Mouse (Mus musculus) forebrain, embryonic 15.5 days (tissue): ENCODE measurements around the gene Adh1. TPM values are rescaled to one million over a fixed set of nuclear protein-coding genes. Genes with fewer than 3 reads are reported as not detected.

Experiments used
- ATAC-seq: fragments of 200-750 bp; cut with Nextera tagmentation; replicated peaks from 2 replicates; pipeline ENCODE4 v1.8.0; 2017; ENCODE audit warnings: mild to moderate bottlenecking, moderate TSS enrichment, moderate library complexity
- H3K27ac ChIP-seq: fragments of 300-500 bp; sonication (generic); replicated peaks from 2 replicates; pipeline ENCODE4 v1.5.1; 2015; ENCODE audit warnings: mild to moderate bottlenecking, inconsistent platforms
- H3K27me3 ChIP-seq: fragments of 300-500 bp; sonication (generic); 2 replicates; pipeline ENCODE4 v1.6.1; 2015; ENCODE audit warnings: inconsistent platforms
- H3K36me3 ChIP-seq: fragments of 300-500 bp; sonication (generic); 2 replicates; pipeline ENCODE4 v1.6.1; 2015; ENCODE audit warnings: mild to moderate bottlenecking, inconsistent platforms
- H3K4me1 ChIP-seq: fragments of 300-500 bp; sonication (generic); 2 replicates; pipeline ENCODE4 v1.6.1; 2015; ENCODE audit warnings: inconsistent platforms
- H3K4me2 ChIP-seq: fragments of 300-500 bp; sonication (generic); replicated peaks from 2 replicates; pipeline ENCODE4 v1.6.1; 2015; ENCODE audit warnings: mild to moderate bottlenecking, inconsistent platforms
- H3K4me3 ChIP-seq: fragments of 300-500 bp; sonication (generic); 2 replicates; pipeline ENCODE4 v1.5.1; 2015; ENCODE audit warnings: mild to moderate bottlenecking, inconsistent platforms
- H3K9ac ChIP-seq: fragments of 300-500 bp; sonication (generic); replicated peaks from 2 replicates; pipeline ENCODE4 v1.6.1; 2015; ENCODE audit warnings: mild to moderate bottlenecking, inconsistent platforms
- H3K9me3 ChIP-seq: fragments of 300-500 bp; sonication (generic); 2 replicates; pipeline ENCODE4 v1.6.1; 2016; ENCODE audit warnings: inconsistent platforms
- WGBS: fragments of 180-500 bp; shearing (Covaris S2); methylation state at CpG from one replicate; pipeline ENCODE4 v1.1.7; 2015; ENCODE audit warnings: mixed read lengths; 5-methylcytosine and 5-hydroxymethylcytosine counted together
- polyA plus RNA-seq: library from polyadenylated mRNA; unstranded; fragments of >200 nt; fragmentation: Nextera tagmentation; extraction: Ambion mirVana; gene quantifications from 2 replicates; pipeline ENCODE4 v1.2.1, GENCODE M21; 2015

Adh1 gene
- polyA plus RNA-seq, 1 experiment from 2014 or later = 0.57 TPM

DNA sequence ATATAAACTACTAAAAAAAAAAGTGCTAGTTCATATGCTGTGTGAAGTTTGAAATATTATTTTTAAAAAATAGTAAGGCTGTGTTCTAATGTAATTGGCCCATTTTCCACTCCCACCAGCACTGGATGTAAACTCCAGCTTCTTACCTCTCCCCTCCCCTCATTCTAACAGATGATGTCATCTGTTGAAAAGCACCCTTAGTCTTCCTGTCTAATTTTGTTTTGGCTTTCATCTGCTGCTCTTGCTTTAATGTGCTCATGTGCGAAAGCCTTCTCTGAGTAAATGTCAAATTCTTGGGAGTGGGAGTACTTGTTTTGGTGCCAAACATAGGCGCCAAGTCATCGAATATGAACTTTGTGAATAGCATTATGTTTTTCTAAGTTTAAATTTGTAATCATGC, 3.9 kb downstream of the Adh1 start:
- Histone ChIP-seq H3K4me2 (no peak overlapping the region), H3K9ac (no peak overlapping the region), H3K27me3 (no peaks in the 10 kb centered on the region), H3K4me1 (no peaks in the 10 kb centered on the region), H3K27ac (no peak overlapping the region), H3K4me3 (no peak overlapping the region), H3K36me3 (no peaks in the 10 kb centered on the region), H3K9me3 (no peaks in the 10 kb centered on the region)
- peak; percentile 58 for ATAC-seq
- 52% methylated on average over 3 of the region's 3 CpGs for WGBS

DNA sequence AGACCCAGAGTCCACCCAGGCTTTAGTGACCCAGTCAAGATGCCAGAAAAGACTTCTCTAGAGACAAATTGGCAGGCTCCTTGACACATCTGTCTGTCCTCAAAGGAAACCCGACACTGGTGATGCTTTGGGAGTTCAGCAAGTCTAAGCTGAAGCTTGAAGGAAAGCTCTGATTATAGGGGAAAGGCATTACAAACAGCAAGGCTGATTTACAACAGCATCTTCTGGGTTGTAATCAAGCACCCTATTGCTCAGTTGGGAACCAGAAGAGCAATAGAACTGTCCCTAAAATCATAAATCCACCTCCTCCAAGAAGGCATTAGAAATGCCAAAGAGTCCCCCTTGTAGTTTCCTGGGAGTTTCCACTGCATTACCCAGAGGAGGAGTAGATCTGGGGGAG, 9.7 kb downstream of the Adh1 start:
- no peak overlapping the region for H3K4me3 ChIP-seq
- no peak overlapping the region for H3K27ac ChIP-seq
- no peaks in the 10 kb centered on the region for H3K27me3 ChIP-seq
- no peak for ATAC-seq
- WGBS = 41% methylated on average over 1 of the region's 1 CpGs
- H3K4me1 ChIP-seq = no peaks in the 10 kb centered on the region
- no peaks in the 10 kb centered on the region for H3K9me3 ChIP-seq
- no peak overlapping the region for H3K4me2 ChIP-seq
- no peaks in the 10 kb centered on the region for H3K36me3 ChIP-seq
- no peak overlapping the region for H3K9ac ChIP-seq

DNA sequence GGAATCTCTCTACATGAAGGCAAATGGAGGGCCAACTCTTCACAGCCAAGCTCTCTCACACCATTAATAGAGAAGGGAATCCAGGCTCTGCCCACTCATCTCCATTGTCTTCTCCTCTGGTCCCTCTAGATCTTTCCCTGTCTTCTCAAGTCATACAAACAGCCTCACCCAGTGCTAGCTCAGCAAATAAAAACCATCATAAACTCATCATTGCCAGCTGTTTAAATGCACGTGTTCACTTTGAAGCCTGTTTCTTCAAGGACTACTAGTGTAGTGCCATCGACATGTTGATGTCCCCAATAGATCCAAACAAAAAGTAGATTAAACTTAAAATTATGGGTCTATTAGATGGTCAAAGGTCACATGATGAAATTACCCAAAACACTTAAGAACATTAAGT, 10.5 kb downstream of the Adh1 start:
- Histone ChIP-seq H3K4me3 (no peak overlapping the region), H3K4me2 (no peak overlapping the region), H3K9ac (no peak overlapping the region), H3K4me1 (no peaks in the 10 kb centered on the region), H3K36me3 (no peaks in the 10 kb centered on the region), H3K9me3 (no peaks in the 10 kb centered on the region), H3K27ac (no peak overlapping the region), H3K27me3 (no peaks in the 10 kb centered on the region)
- WGBS = 94% methylated on average over 2 of the region's 2 CpGs
- no peak for ATAC-seq

DNA sequence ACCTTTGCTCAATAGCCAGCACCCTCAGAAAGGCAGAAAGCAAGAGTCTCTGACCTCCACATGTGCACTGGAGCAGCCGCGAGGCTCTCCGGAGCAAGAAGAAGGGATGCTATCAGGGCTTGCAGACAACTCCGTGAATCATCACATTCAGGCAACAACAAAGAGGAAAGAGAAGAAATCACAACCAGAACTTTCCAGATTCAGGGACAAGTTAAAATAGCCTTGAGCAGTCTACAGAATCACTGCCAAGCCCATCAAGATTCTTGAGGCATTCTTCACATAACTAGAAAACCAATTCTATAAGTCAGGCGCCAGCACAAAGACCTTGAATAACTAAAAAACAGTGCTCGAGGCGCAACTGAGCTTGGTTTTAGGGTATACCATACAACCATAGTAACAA, 12.3 kb downstream of the Adh1 start:
- H3K4me3 ChIP-seq = no peak overlapping the region
- no peaks in the 10 kb centered on the region for H3K36me3 ChIP-seq
- H3K9ac ChIP-seq = no peak overlapping the region
- no peaks in the 10 kb centered on the region for H3K9me3 ChIP-seq
- WGBS = 93% methylated on average over 7 of the region's 7 CpGs
- no peak for ATAC-seq
- no peaks in the 10 kb centered on the region for H3K27me3 ChIP-seq
- H3K27ac ChIP-seq = no peak overlapping the region
- H3K4me2 ChIP-seq = no peak overlapping the region
- H3K4me1 ChIP-seq = no peaks in the 10 kb centered on the region

DNA sequence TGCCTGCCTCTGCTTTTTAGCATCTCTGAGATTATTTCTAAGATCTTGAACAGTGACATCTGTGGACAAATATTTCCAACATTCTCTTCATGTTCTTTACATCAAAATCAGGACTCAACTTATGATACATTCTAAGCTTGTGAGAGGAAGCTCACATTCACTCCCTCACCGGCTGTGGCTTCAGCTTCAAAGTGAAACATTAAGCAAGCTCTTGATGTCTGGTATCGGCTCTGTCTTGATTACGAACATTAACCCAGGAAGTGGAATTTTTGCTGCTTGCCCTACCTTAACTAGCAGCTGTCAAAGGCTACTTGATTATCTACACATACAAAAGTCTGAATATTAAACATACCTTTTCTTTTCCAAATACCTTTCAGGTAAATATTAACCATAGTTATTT, 14.3 kb downstream of the Adh1 start:
- Histone ChIP-seq H3K27me3 (no peaks in the 10 kb centered on the region), H3K36me3 (no peaks in the 10 kb centered on the region), H3K4me1 (no peaks in the 10 kb centered on the region), H3K9me3 (no peaks in the 10 kb centered on the region), H3K27ac (no peak overlapping the region), H3K4me3 (no peak overlapping the region), H3K4me2 (no peak overlapping the region), H3K9ac (no peak overlapping the region)
- ATAC-seq = no peak
- WGBS = 91% methylated on average over 3 of the region's 3 CpGs

DNA sequence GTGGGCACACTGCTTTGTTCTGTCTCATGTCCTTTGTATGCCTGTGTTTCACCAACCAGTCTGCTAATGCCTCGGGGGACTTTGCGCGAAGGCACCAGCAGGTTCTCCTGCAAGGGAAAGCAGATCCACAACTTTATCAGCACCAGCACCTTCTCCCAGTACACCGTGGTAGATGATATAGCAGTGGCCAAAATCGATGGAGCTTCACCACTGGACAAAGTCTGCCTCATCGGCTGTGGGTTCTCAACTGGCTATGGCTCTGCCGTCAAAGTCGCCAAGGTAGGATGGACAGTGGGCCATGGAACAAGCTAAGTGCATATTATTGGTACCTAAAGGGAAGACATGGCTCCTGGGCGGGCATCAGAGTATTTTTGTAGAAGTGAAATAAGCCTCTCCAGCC, 21.8 kb downstream of the Adh1 start:
- Histone ChIP-seq H3K9me3 (no peaks in the 10 kb centered on the region), H3K4me3 (no peak overlapping the region), H3K4me1 (no peaks in the 10 kb centered on the region), H3K27me3 (no peaks in the 10 kb centered on the region), H3K27ac (no peak overlapping the region), H3K4me2 (no peak overlapping the region), H3K9ac (no peak overlapping the region), H3K36me3 (no peaks in the 10 kb centered on the region)
- ATAC-seq = no peak
- WGBS = 71% methylated on average over 9 of the region's 9 CpGs

DNA sequence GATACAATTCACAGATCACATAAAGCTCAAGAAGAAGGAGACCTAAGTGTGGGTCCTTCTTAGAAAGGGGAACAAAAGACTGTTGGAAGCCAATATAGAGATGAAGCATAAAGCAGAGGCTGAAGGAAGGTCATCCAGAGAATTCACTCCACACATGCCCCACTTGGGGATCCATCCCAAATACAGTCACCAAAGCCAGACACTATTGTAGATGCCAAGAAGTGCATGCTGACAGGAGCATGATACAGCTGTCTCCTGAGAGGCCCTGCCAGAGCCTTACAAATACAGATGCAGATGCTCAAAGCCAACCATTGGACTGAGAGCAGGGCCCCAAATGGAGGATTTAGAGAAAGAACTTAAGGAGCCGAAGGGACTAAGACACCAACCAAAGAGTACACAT, 23.0 kb downstream of the Adh1 start:
- Histone ChIP-seq H3K9me3 (no peaks in the 10 kb centered on the region), H3K27me3 (no peaks in the 10 kb centered on the region), H3K9ac (no peak overlapping the region), H3K4me3 (no peak overlapping the region), H3K27ac (no peak overlapping the region), H3K4me1 (no peaks in the 10 kb centered on the region), H3K4me2 (no peak overlapping the region), H3K36me3 (no peaks in the 10 kb centered on the region)
- WGBS = 100% methylated on average over 1 of the region's 1 CpGs
- no peak for ATAC-seq

DNA sequence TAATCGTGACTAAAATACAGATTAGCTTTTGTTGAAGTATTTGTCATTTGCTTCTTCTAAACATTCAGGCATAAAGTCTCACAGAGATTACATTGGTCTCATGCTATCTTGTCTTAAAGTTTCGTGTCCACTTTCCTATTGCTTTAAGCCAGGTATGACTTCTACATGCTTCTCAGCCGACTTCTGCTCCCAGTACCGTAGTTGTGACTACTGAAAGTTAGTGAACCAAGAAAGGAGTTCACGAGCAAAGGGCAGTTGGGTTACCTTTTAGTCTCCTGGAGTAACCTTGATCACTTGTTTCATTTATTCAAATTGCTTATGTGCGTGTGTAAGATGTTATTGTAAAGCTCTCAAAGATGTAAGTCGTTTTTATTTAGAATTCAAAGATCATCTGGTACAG, 25.2 kb downstream of the Adh1 start:
- 83% methylated on average over 7 of the region's 7 CpGs for WGBS
- no peaks in the 10 kb centered on the region for H3K36me3 ChIP-seq
- H3K27ac ChIP-seq = no peak overlapping the region
- no peaks in the 10 kb centered on the region for H3K4me1 ChIP-seq
- no peak overlapping the region for H3K9ac ChIP-seq
- H3K4me3 ChIP-seq = no peak overlapping the region
- H3K4me2 ChIP-seq = no peak overlapping the region
- H3K9me3 ChIP-seq = no peaks in the 10 kb centered on the region
- ATAC-seq = no peak
- no peaks in the 10 kb centered on the region for H3K27me3 ChIP-seq

DNA sequence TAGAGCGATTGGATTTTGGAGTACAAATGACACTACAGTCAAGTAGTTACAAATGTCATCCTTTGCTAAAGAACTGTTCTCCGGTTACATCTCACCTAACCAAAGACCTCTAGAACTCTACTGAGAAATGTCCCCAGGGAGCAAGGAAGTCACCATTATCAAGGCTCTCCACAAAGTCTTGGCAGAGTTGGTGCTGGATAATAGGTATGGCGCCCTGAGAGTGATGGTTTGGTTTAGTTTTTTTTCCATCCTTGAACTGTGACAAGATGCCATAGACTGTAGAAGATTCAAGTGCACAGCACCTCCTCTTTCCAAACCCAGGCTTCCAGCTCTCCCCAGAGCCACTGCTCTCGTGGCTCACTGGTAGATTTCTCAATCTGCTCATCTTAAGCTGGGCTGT, 26.9 kb downstream of the Adh1 start:
- Histone ChIP-seq H3K4me1 (no peaks in the 10 kb centered on the region), H3K36me3 (no peaks in the 10 kb centered on the region), H3K9ac (no peak overlapping the region), H3K4me3 (no peak overlapping the region), H3K27ac (no peak overlapping the region), H3K27me3 (no peaks in the 10 kb centered on the region), H3K9me3 (no peaks in the 10 kb centered on the region), H3K4me2 (no peak overlapping the region)
- 83% methylated on average over 4 of the region's 4 CpGs for WGBS
- ATAC-seq = no peak

DNA sequence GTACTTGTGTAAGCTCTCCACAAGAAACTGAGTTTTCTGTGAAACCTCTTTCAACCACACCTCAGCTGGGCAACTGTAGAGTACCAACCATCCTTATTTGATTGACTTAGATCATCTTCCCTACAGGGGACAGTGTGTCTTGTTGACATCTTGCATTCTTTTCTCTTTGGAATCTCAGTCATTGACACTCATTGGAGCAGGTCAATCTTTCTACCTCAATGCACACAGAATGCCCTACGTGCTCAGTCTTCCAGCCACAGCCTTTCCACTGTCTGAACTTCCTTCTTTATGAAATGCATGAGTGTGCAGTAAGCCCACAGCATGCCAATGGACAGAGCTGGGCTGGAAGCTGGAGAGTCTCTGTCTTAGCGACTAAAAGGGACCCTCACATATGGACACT, 29.9 kb downstream of the Adh1 start:
- Histone ChIP-seq H3K9me3 (no peaks in the 10 kb centered on the region), H3K36me3 (no peaks in the 10 kb centered on the region), H3K4me3 (no peak overlapping the region), H3K27me3 (no peaks in the 10 kb centered on the region), H3K4me2 (no peak overlapping the region), H3K4me1 (no peaks in the 10 kb centered on the region), H3K9ac (no peak overlapping the region), H3K27ac (no peak overlapping the region)
- WGBS = 70% methylated on average over 2 of the region's 2 CpGs
- no peak for ATAC-seq

DNA sequence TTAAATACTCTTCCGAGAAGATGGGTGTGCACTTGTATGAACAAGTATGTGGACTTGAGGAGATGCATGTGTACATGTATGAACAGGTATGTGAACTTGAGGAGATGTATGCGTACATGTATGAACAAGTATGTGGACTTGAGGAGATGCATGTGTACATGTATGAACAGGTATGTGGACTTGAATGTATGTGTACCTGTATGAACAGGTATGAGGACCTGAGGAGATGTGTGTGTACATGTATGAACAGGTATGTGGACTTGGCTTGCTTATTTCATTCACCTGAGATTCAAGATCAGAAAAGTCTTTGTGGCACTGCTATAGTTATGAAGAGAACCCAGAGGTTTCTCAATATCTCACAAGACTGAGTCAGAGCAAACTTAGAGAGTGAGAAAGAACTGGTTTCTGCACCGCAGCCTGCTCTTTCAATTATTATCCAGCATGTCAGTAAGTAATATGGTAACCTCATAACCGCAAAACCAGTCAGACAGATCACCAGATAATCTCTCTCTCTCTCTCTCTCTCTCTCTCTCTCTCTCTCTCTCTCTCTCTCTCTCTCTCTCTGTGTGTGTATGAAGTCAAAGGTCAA, 30.8 kb downstream of the Adh1 start:
- H3K4me1 ChIP-seq = no peaks in the 10 kb centered on the region
- no peak overlapping the region for H3K9ac ChIP-seq
- H3K27ac ChIP-seq = no peak overlapping the region
- ATAC-seq = no peak
- 88% methylated on average over 4 of the region's 4 CpGs for WGBS
- H3K36me3 ChIP-seq = no peaks in the 10 kb centered on the region
- no peak overlapping the region for H3K4me3 ChIP-seq
- H3K27me3 ChIP-seq = no peaks in the 10 kb centered on the region
- no peak overlapping the region for H3K4me2 ChIP-seq
- H3K9me3 ChIP-seq = no peaks in the 10 kb centered on the region

DNA sequence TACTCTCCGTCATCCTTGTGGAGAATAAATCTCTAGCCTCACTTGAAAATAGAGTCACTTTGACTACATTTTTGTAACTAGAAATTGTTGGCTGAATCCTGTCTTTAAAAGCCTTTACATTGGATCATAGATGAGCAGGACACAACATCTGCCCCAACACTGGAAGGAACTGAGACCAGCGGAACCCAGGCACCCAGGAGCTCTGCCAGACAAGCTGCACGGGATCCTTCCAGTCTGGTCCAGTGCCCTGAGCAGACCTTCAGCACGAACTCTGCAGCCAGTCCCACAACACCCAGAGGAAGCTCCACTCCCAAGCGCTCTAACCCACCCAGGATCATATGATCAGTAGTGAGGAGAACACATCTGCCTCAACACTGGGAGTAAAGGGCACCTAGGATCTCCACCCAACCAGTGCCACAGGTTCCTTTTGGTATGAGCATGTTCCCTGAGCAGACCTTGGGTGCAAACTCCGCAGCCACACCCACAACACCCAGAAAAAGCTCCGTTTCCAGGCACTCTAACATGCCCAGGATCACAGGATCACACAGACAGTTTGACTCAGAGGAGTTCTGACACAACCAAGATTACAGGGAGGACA, 32.6 kb downstream of the Adh1 start:
- Histone ChIP-seq H3K4me2 (no peak overlapping the region), H3K27me3 (no peaks in the 10 kb centered on the region), H3K9ac (no peak overlapping the region), H3K4me1 (no peaks in the 10 kb centered on the region), H3K9me3 (0 out of 2 replicates have a peak, but pooled peaks cover 7% of the 10 kb centered on the region), H3K4me3 (no peak overlapping the region), H3K27ac (no peak overlapping the region), H3K36me3 (no peaks in the 10 kb centered on the region)
- no peak for ATAC-seq
- 91% methylated on average over 7 of the region's 7 CpGs for WGBS

DNA sequence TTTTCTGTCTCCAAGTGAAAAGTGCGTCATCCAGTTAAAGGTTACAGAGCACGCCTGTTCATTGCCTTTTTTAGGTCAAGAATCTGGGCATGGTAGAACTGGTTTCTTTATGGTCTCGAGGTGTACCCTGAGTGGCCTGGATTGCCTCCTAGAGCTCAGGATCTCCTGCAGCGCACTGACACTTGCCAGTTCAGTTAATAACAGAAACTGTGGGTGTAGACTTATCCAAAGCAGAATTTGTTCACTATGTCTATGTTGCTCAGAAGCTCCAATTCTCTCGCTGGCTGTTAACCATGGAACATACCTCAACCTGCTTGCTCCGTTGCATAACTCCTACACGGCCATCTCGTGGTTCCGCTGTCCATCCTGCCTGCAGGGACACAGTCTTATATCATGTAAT, 39.3 kb downstream of the Adh1 start:
- Histone ChIP-seq H3K27ac (no peak overlapping the region), H3K9me3 (0 out of 2 replicates have a peak, but pooled peaks cover 12% of the 10 kb centered on the region), H3K27me3 (no peaks in the 10 kb centered on the region), H3K4me1 (no peaks in the 10 kb centered on the region), H3K4me3 (no peak overlapping the region), H3K36me3 (no peaks in the 10 kb centered on the region), H3K9ac (no peak overlapping the region), H3K4me2 (no peak overlapping the region)
- WGBS = 94% methylated on average over 9 of the region's 9 CpGs
- no peak for ATAC-seq
